Mouse (Mus musculus) megakaryocyte-erythroid progenitor cell, adult 5-6 weeks (primary cell): ENCODE data around the gene Gm11116. TPM values are rescaled to one million over a fixed set of nuclear protein-coding genes. Genes with fewer than 3 reads are reported as not detected.
"Not testable (repeated sequence)": the region's sequence is repeated elsewhere in the genome, so short reads cannot be mapped to it uniquely, and the experiment has no call there.

Source experiments
- ATAC-seq: replicated peaks from 2 replicates; pipeline ENCODE4 v1.8.0; 2016; ENCODE audit warnings: mild to moderate bottlenecking, inconsistent platforms; ENCODE audit not compliant: severe bottlenecking, poor library complexity, low FRiP score, low TSS enrichment
- total RNA-seq, 2 experiments: library from RNA; stranded (forward) in 1 of 2; stranded (reverse) in 1 of 2; fragments of 200-1000, 215-1000 nt in 1 of 2; fragments of >200 nt in 1 of 2; fragmentation: Nextera tagmentation in 1 of 2; gene quantifications; 2 replicates each; pipeline ENCODE4 v1.2.3; 2014 to 2017

Gene Gm11116
- total RNA-seq (2014; fragmentation: Nextera tagmentation) (not detected in 2 replicates), total RNA-seq (2017) (not detected in 2 replicates)

DNA sequence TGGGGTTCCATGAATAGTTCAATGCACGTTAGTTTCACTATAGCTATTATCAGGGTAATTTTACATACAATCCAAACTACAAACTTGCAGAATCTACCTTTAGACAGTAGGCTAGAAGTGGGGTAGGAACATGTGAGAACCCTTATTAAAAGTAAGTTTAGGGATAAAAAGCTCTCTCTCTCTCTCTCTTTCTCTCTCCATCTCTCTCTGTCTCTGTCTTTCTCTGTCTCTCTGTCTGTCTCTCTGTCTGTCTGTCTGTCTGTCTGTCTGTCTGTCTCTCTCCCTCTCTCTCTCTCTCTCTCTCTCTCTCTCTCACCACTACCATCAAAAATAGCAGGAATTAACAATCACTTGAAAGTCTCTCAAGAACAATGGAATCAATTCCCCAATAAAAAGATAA, at the start of gene Gm11116:
TSS of gene Gm11116 (minus strand) at position 101 of the 400 bp plus-strand sequence.
- ATAC-seq = no peak

GRCm38 (mm10) chr5:88153999-88154398, 42.7 kb upstream of the Gm11116 start, which contains the start of gene Gm11115:
Gene Gm11115, minus strand, starts transcription at chr5:88154099.
- ATAC-seq = no peak

DNA sequence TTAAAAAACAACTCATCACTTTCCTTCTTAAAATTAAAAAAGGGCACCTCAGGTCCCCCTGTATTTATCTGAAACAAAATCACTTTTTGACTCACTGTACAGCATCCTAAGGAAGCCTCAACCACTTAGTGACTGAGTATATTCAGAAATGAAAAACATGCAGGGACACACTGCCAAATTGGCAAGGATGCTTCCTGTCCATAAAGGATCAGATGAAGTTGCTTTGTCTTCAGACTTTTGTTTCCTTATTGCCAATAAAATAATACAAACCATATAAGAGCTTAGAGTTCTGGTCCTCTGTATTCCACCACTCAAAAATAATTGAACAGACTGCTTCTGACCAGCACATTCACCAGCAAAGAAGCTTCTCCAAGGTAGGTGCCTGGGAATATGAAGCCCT, 25.1 kb downstream of the Gm11116 start, which contains the start of gene Smr2:
TSS of gene Smr2 (plus strand) at position 301 of the 400 bp plus-strand sequence.
- not testable (repeated sequence) for ATAC-seq

Other genes with a start within 250 kb of the Gm11116 start
- gene Odam, start 226.5 kb downstream of the Gm11116 start, total RNA-seq (2014; fragmentation: Nextera tagmentation) = not detected in 2 replicates
- not detected in 2 replicates for gene Odam, start 226.5 kb downstream of the Gm11116 start, total RNA-seq (2017)
- gene Csn3, start 186.0 kb downstream of the Gm11116 start, total RNA-seq (2014; fragmentation: Nextera tagmentation) = not detected in 2 replicates
- not detected in 2 replicates for gene Csn3, start 186.0 kb downstream of the Gm11116 start, total RNA-seq (2017)
- not detected in 2 replicates for gene 2310003L06Rik, start 142.1 kb downstream of the Gm11116 start, total RNA-seq (2014; fragmentation: Nextera tagmentation)
- not detected in 2 replicates for gene 2310003L06Rik, start 142.1 kb downstream of the Gm11116 start, total RNA-seq (2017)
- gene Gm28434, start 142.0 kb downstream of the Gm11116 start, total RNA-seq (2014; fragmentation: Nextera tagmentation) = not detected in 2 replicates
- gene Gm28434, start 142.0 kb downstream of the Gm11116 start, total RNA-seq (2017) = not detected in 2 replicates
- not detected in 2 replicates for gene Cabs1, start 132.1 kb downstream of the Gm11116 start, total RNA-seq (2014; fragmentation: Nextera tagmentation)
- not detected in 2 replicates for gene Cabs1, start 132.1 kb downstream of the Gm11116 start, total RNA-seq (2017)
- gene Smr3a, start 109.0 kb downstream of the Gm11116 start, total RNA-seq (2014; fragmentation: Nextera tagmentation) = not detected in 2 replicates
- not detected in 2 replicates for gene Smr3a, start 109.0 kb downstream of the Gm11116 start, total RNA-seq (2017)
- not detected in 2 replicates for gene Smr2, start 25.0 kb downstream of the Gm11116 start, total RNA-seq (2014; fragmentation: Nextera tagmentation)
- not detected in 2 replicates for gene Smr2, start 25.0 kb downstream of the Gm11116 start, total RNA-seq (2017)
- gene Gm11115, start 42.6 kb upstream of the Gm11116 start, total RNA-seq (2014; fragmentation: Nextera tagmentation) = not detected in 2 replicates
- gene Gm11115, start 42.6 kb upstream of the Gm11116 start, total RNA-seq (2017) = not detected in 2 replicates
- not detected in 2 replicates for gene Gm7714, start 157.4 kb upstream of the Gm11116 start, total RNA-seq (2014; fragmentation: Nextera tagmentation)
- gene Gm7714, start 157.4 kb upstream of the Gm11116 start, total RNA-seq (2017) = not detected in 2 replicates
- not detected in 2 replicates for gene Prol1, start 205.8 kb upstream of the Gm11116 start, total RNA-seq (2014; fragmentation: Nextera tagmentation)
- gene Prol1, start 205.8 kb upstream of the Gm11116 start, total RNA-seq (2017) = not detected in 2 replicates